Mouse (Mus musculus) MEL (cell line): ENCODE data around the gene Cxcl2.

Experiments used
- CTCF ChIP-seq, 3 experiments: IDR thresholded peaks in 2 of 3; conservative IDR thresholded peaks in 1 of 3; 2 replicates each; pipeline ENCODE4 v1.5.1; 2011 to 2012; ENCODE audit warnings: low read length in 3 of 3, low read depth in 2 of 3, mild to moderate bottlenecking in 2 of 3, improper control_type of control experiment in 1 of 3, inconsistent platforms in 1 of 3, mixed read lengths in 1 of 3, moderate library complexity in 1 of 3; ENCODE audit not compliant: control insufficient read depth in 1 of 3, insufficient read depth in 1 of 3, poor library complexity in 1 of 3, severe bottlenecking in 1 of 3
- ELF1 ChIP-seq: IDR thresholded peaks from 2 replicates; pipeline ENCODE4 v1.6.1; 2014; ENCODE audit warnings: low read depth, mild to moderate bottlenecking, inconsistent platforms, low read length, improper control_type of control experiment, moderate library complexity
- NRF1 ChIP-seq: IDR thresholded peaks from 2 replicates; pipeline ENCODE4 v1.6.1; 2014; ENCODE audit warnings: low read depth, mild to moderate bottlenecking, inconsistent platforms, low read length, improper control_type of control experiment, moderate library complexity; ENCODE audit not compliant: poor library complexity, insufficient read depth, severe bottlenecking
- TCF12 ChIP-seq: IDR thresholded peaks from 2 replicates; pipeline ENCODE4 v1.6.1; 2014; ENCODE audit warnings: low read depth, mild to moderate bottlenecking, inconsistent platforms, low read length, improper control_type of control experiment, moderate library complexity

DNA sequence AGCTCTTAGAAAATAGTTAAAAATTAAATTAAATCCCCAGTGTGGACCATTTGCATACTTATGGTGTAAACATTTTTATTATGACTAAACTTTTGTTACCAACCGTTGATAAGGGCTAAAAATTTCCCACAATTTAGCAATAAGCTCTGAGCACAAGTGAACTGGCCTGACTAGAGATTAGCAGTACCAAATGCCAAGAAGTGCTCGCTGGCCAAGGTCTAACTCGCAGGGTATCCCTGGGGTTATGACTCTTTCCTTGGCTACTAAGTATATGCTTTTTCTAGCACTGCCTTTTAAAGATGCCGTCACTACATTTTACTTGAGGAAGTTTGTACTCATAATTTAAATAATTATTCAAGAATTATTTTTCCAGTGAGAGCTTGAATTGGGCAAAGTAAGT lies 22.6 kb upstream of the Cxcl2 start:
- TF ChIP-seq CTCF (IDR thresholded peaks at IDR 0.05 in 2 of 3, conservative IDR thresholded peaks at IDR 0.05 in 1 of 3; ENCODE audit: control insufficient read depth in 1 of 3, insufficient read depth in 1 of 3, low read depth in 2 of 3, low read length in 3 of 3, poor library complexity in 1 of 3, severe bottlenecking in 1 of 3), result no peak
- no peak for TF ChIP-seq TCF12
- TF ChIP-seq ELF1, result no peak
- TF ChIP-seq NRF1, result no peak
